Mouse (Mus musculus): Measurements from ENCODE around the gene BC048403.

- TF ChIP-seq CTCF (IDR thresholded peaks at IDR 0.05), result no peak
- TF ChIP-seq EP300 (IDR thresholded peaks at IDR 0.05), result no peak
Measured at GRCm38 (mm10) chr10:121800041-121800440, 60.3 kb downstream of the BC048403 start.

Data from lung, postnatal 0 days (tissue).